Mouse (Mus musculus) thymus, adult 2 months (tissue): ENCODE measurements around the gene Gm2056. TPM values are rescaled to one million over a fixed set of nuclear protein-coding genes. Genes with fewer than 3 reads are reported as not detected.
"Not testable (repeated sequence)": the region's sequence is repeated elsewhere in the genome, so short reads cannot be mapped to it uniquely, and the experiment has no call there.

Experiments used
- DNase-seq: peaks from one replicate; pipeline ENCODE4 v3.0.0; 2021
- H3K27ac ChIP-seq: fragments of 200-500 bp; 2 replicates; pipeline ENCODE4 v1.5.1; 2012; ENCODE audit warnings: low read length, control low read depth; ENCODE audit not compliant: control insufficient read depth, insufficient read depth
- H3K27me3 ChIP-seq: fragments of 200-500 bp; 2 replicates; pipeline ENCODE4 v1.6.1; 2012; ENCODE audit warnings: mild to moderate bottlenecking, low read length, moderate library complexity, mixed read lengths; ENCODE audit not compliant: control insufficient read depth, insufficient read depth
- H3K36me3 ChIP-seq: fragments of 200-500 bp; 2 replicates; pipeline ENCODE4 v1.6.1; 2012; ENCODE audit warnings: mild to moderate bottlenecking, low read length, moderate library complexity; ENCODE audit not compliant: control insufficient read depth, insufficient read depth
- H3K4me1 ChIP-seq: fragments of 200-500 bp; replicated peaks from 2 replicates; pipeline ENCODE4 v1.6.1; 2012; ENCODE audit warnings: low read length; ENCODE audit not compliant: control insufficient read depth, insufficient read depth
- H3K4me3 ChIP-seq: fragments of 200-500 bp; 2 replicates; pipeline ENCODE4 v1.5.1; 2012; ENCODE audit warnings: mild to moderate bottlenecking, low read length, control low read depth, moderate library complexity; ENCODE audit not compliant: control insufficient read depth, insufficient read depth
- WGBS: fragments of 180-500 bp; shearing (Covaris S2); methylation state at CpG from one replicate; pipeline ENCODE4 v1.1.7; 2018; 5-methylcytosine and 5-hydroxymethylcytosine counted together
- polyA plus RNA-seq: library from polyadenylated mRNA; depleted of rRNA; stranded (reverse); fragments of >200 nt; gene quantifications from 2 replicates; pipeline ENCODE4 v1.2.3, GENCODE M21; 2012; rRNA removed

Gm2056 gene
- polyA plus RNA-seq, result not detected in 2 replicates

- not testable (repeated sequence) for H3K27ac ChIP-seq, H3K4me3 ChIP-seq, H3K27me3 ChIP-seq, H3K36me3 ChIP-seq, H3K4me1 ChIP-seq, DNase-seq
- WGBS, result 97% methylated on average over 1 of the region's 1 CpGs
Measured at GRCm38 (mm10) chr12:88026704-88027103, at the start of gene Gm2056. TSS of gene Gm2056 (plus strand) at chr12:88027004.

- not testable (repeated sequence) for DNase-seq
Measured at GRCm38 (mm10) chr12:87984000-87984399, 42.8 kb upstream of the Gm2056 start.

GRCm38 (mm10) chr12:88004118-88004517, 22.7 kb upstream of the Gm2056 start:
- not testable (repeated sequence) for H3K27ac ChIP-seq, H3K4me1 ChIP-seq, H3K36me3 ChIP-seq, H3K27me3 ChIP-seq, DNase-seq, H3K4me3 ChIP-seq
- WGBS, result 80% methylated on average over 3 of the region's 3 CpGs

More at GRCm38 (mm10) chr12:87984000-87984399, 42.8 kb upstream of the Gm2056 start:
- not testable (repeated sequence) for H3K27me3 ChIP-seq, H3K36me3 ChIP-seq, H3K4me1 ChIP-seq, H3K27ac ChIP-seq, H3K4me3 ChIP-seq

GRCm38 (mm10) chr12:88011548-88011947, 15.3 kb upstream of the Gm2056 start, which contains the start of gene Gm2075:
TSS of gene Gm2075 (plus strand) at chr12:88011848.
- not testable (repeated sequence) for H3K27ac ChIP-seq, H3K4me3 ChIP-seq, H3K27me3 ChIP-seq, H3K36me3 ChIP-seq, H3K4me1 ChIP-seq, DNase-seq
- WGBS, result 100% methylated on average over 1 of the region's 1 CpGs

GRCm38 (mm10) chr12:88018671-88019070, 8.1 kb upstream of the Gm2056 start, which contains the start of gene Gm6803:
TSS of gene Gm6803 (minus strand) at chr12:88018771.
- not testable (repeated sequence) for H3K4me1 ChIP-seq, H3K27me3 ChIP-seq, H3K27ac ChIP-seq, H3K4me3 ChIP-seq, DNase-seq, H3K36me3 ChIP-seq
- 78% methylated on average over 2 of the region's 2 CpGs for WGBS

- H3K4me1 ChIP-seq, DNase-seq, H3K27me3 ChIP-seq, H3K36me3 ChIP-seq, H3K4me3 ChIP-seq, H3K27ac ChIP-seq: not testable (repeated sequence)
- 94% methylated on average over 5 of the region's 5 CpGs for WGBS
Measured at GRCm38 (mm10) chr12:88032250-88032649, 5.4 kb downstream of the Gm2056 start.

GRCm38 (mm10) chr12:88039062-88039461, 12.3 kb downstream of the Gm2056 start:
- not testable (repeated sequence) for H3K27ac ChIP-seq, H3K27me3 ChIP-seq, DNase-seq, H3K36me3 ChIP-seq, H3K4me3 ChIP-seq, H3K4me1 ChIP-seq

GRCm38 (mm10) chr12:88039703-88040102, 12.9 kb downstream of the Gm2056 start:
- H3K36me3 ChIP-seq, H3K4me3 ChIP-seq, H3K4me1 ChIP-seq, H3K27me3 ChIP-seq, H3K27ac ChIP-seq, DNase-seq: not testable (repeated sequence)
- WGBS, result 95% methylated on average over 1 of the region's 1 CpGs

GRCm38 (mm10) chr12:88045226-88045625, 18.4 kb downstream of the Gm2056 start:
- not testable (repeated sequence) for H3K4me3 ChIP-seq, H3K36me3 ChIP-seq, H3K4me1 ChIP-seq, H3K27me3 ChIP-seq, H3K27ac ChIP-seq, DNase-seq
- 60% methylated on average over 1 of the region's 1 CpGs for WGBS

Other genes with a start within 250 kb of the Gm2056 start
- not detected in 2 replicates for gene Gm21936, start 231.5 kb upstream of the Gm2056 start, polyA plus RNA-seq
- gene BB287469, start 210.4 kb upstream of the Gm2056 start, polyA plus RNA-seq, result not detected in 2 replicates
- gene Gm2001, start 184.7 kb upstream of the Gm2056 start, polyA plus RNA-seq, result not detected in 2 replicates
- not detected in 2 replicates for gene Gm2016, start 152.9 kb upstream of the Gm2056 start, polyA plus RNA-seq
- gene Gm2022, start 131.6 kb upstream of the Gm2056 start, polyA plus RNA-seq, result not detected in 2 replicates
- gene Gm2035, start 107.1 kb upstream of the Gm2056 start, polyA plus RNA-seq, result not detected in 2 replicates
- gene Gm2042, start 72.9 kb upstream of the Gm2056 start, polyA plus RNA-seq, result not detected in 2 replicates
- not detected in 2 replicates for gene Gm2075, start 15.2 kb upstream of the Gm2056 start, polyA plus RNA-seq
- not detected in 2 replicates for gene Gm6803, start 8.2 kb upstream of the Gm2056 start, polyA plus RNA-seq
- gene Gm16368, start 56.7 kb downstream of the Gm2056 start, polyA plus RNA-seq, result not detected in 2 replicates
- not detected in 2 replicates for gene Gm10436, start 155.1 kb downstream of the Gm2056 start, polyA plus RNA-seq
- gene Gm8332, start 223.1 kb downstream of the Gm2056 start, polyA plus RNA-seq, result not detected in 2 replicates
- 0.07 TPM in 1 of 2 replicates, not detected in the other for gene Gm5662, start 247.5 kb downstream of the Gm2056 start, polyA plus RNA-seq